Mouse (Mus musculus) limb, embryonic 15.5 days (tissue): ENCODE data around the gene Lama1. TPM values are rescaled to one million over a fixed set of nuclear protein-coding genes. Genes with fewer than 3 reads are reported as not detected.

Source experiments
- ATAC-seq: fragments of 200-750 bp; cut with Nextera tagmentation; 2 replicates; pipeline ENCODE4 v1.8.0; 2017; ENCODE audit warnings: low read depth, moderate TSS enrichment; ENCODE audit not compliant: insufficient number of reproducible peaks, low FRiP score, low TSS enrichment
- H3K27ac ChIP-seq: fragments of 300-500 bp; sonication (generic); 2 replicates; pipeline ENCODE4 v1.5.1; 2015; ENCODE audit warnings: moderate library complexity, mild to moderate bottlenecking, inconsistent platforms
- H3K27me3 ChIP-seq: fragments of 300-500 bp; sonication (generic); 2 replicates; pipeline ENCODE4 v1.6.1; 2015; ENCODE audit warnings: inconsistent platforms
- H3K36me3 ChIP-seq: fragments of 300-500 bp; sonication (generic); 2 replicates; pipeline ENCODE4 v1.6.1; 2015; ENCODE audit warnings: inconsistent platforms
- H3K4me1 ChIP-seq: fragments of 300-500 bp; sonication (generic); 2 replicates; pipeline ENCODE4 v1.6.1; 2015; ENCODE audit warnings: inconsistent platforms
- H3K4me2 ChIP-seq: fragments of 300-500 bp; sonication (generic); 2 replicates; pipeline ENCODE4 v1.6.1; 2015; ENCODE audit warnings: mild to moderate bottlenecking, inconsistent platforms
- H3K4me3 ChIP-seq: fragments of 300-500 bp; sonication (generic); 2 replicates; pipeline ENCODE4 v1.5.1; 2015; ENCODE audit warnings: mild to moderate bottlenecking, inconsistent platforms
- H3K9ac ChIP-seq: fragments of 300-500 bp; sonication (generic); 2 replicates; pipeline ENCODE4 v1.6.1; 2015; ENCODE audit warnings: inconsistent platforms
- H3K9me3 ChIP-seq: fragments of 300-500 bp; sonication (generic); 2 replicates; pipeline ENCODE4 v1.6.1; 2016; ENCODE audit warnings: inconsistent platforms
- WGBS: fragments of 180-500 bp; shearing (Covaris S2); methylation state at CpG from one replicate; pipeline ENCODE4 v1.1.7; 2015; 5-methylcytosine and 5-hydroxymethylcytosine counted together
- polyA plus RNA-seq: library from polyadenylated mRNA; unstranded; fragments of >200 nt; fragmentation: Nextera tagmentation; extraction: Ambion mirVana; gene quantifications from 2 replicates; pipeline ENCODE4 v1.2.1, GENCODE M21; 2015

The Lama1 gene
- 1.6 and 3.3 TPM in 2 replicates for polyA plus RNA-seq

DNA sequence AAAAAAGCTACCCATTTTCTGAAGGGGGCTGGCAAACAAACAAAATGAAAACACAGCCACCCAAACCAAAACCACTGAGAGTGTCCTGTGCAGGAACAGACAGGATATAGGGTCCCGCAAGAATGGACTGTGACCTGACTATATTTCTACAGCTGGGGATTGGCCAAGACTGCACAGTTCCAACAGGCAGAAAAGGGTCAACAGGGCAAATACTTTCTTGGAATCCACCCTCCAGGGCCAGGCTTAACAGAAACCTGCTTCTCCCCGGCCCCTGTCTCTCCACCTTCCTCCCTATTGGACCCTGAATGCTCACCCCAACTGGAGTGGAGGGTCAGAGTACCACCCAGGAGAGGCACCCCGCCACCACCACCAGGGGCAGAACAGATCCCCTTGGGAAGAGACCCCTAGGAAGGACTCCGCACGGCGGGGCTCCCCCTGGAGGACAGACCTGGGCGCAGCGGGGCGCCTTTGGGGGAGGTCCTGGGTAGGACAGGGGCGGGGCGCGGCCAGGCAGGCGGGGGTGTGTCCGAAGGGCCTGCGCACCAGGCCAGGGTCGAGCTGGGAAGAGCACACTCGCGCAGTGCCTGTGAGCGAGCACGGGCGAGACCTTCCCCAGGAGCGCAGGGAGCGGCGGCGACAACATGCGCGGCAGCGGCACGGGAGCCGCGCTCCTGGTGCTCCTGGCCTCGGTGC lies at the start of gene Lama1:
Gene Lama1, plus strand, starts transcription at position 566 of the 693 bp plus-strand sequence.
- Histone ChIP-seq H3K4me2 (peak within 1 kb of the TSS; percentile 100), H3K9ac (peak within 1 kb of the TSS; percentile 50; the same call in 1 of the 2 replicates), H3K27ac (no peak within 1 kb of the TSS), H3K27me3 (peaks cover 28% of the 10 kb centered on the region), H3K9me3 (no peaks in the 10 kb centered on the region), H3K36me3 (no peaks in the 10 kb centered on the region), H3K4me3 (peak within 1 kb of the TSS; percentile 65), H3K4me1 (peaks cover 19% of the 10 kb centered on the region)
- WGBS = 4% methylated on average over 26 of the region's 32 CpGs
- peak; percentile 77 for ATAC-seq

DNA sequence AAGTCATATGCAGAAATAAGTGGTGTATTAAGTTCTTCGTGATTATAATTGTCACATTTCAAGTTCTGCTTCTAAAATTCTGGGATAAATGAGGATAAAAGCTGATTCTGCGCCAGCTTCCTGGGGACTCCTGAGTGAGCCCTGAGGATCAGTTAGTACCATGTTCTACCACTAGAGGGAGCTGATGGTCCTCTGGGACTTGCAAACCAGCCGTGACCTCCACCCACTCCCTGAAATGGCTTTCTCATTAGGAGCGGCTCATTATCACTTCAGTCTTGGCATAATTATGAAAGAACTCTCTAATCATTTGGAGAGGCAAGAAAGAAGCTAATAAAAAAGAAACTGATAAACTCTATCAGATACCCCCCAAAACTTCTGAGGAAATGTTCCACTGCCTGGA lies 45.6 kb upstream of the Lama1 start:
- no peak for ATAC-seq
- no peak overlapping the region for H3K27ac ChIP-seq

DNA sequence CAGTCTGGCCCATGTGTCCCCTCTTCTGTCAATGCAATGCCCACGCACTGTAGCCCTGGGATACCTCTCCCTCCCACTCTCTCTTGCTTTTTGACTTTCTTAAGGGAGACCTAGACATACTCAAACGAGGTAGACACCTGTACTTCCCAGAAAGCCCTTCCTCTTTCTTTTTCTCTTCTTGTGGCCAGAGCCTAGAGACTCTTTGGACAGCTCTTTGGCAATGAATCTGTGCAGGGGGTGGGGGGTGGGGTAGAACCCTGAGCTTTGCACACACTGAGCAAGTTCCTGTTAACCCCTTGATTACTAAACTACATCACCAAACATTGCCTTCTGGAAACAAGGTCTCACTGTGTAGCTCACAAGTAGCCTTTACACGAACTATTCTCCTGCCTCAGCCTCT lies 32.8 kb upstream of the Lama1 start:
- Histone ChIP-seq H3K4me2 (no peak overlapping the region), H3K27ac (no peak overlapping the region), H3K27me3 (no peaks in the 10 kb centered on the region), H3K4me3 (no peak overlapping the region), H3K9ac (no peak overlapping the region), H3K36me3 (no peaks in the 10 kb centered on the region), H3K4me1 (no peaks in the 10 kb centered on the region), H3K9me3 (no peaks in the 10 kb centered on the region)
- 72% methylated on average over 3 of the region's 3 CpGs for WGBS
- ATAC-seq = no peak

More for the DNA sequence above, 45.6 kb upstream of the Lama1 start:
- no peaks in the 10 kb centered on the region for H3K9me3 ChIP-seq
- 0 out of 2 replicates have a peak, but pooled peaks cover 2% of the 10 kb centered on the region for H3K4me1 ChIP-seq
- H3K9ac ChIP-seq = no peak overlapping the region
- no peak overlapping the region for H3K4me2 ChIP-seq
- no peaks in the 10 kb centered on the region for H3K27me3 ChIP-seq
- H3K36me3 ChIP-seq = no peaks in the 10 kb centered on the region
- WGBS = 17% methylated on average over 4 of the region's 4 CpGs
- H3K4me3 ChIP-seq = no peak overlapping the region

DNA sequence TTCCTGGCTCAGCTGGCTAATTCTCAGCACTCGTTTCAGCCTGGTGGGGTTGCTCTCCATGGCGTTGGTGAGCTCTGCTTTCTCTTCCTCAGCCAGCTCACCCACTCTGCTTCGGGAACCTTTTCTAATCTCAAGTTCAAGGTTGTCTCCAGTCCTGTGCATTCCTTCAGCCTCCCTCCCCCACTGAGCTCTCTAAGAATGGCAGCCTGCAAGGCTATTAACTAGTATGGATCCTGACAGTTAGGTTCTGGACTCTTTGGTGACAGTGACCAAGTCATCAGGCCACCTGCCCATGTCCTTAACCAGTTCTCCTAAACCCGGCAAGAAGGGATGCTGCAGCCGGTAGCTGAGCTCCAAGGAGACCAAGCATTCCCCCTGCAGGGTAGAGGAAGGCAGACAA lies 30.1 kb upstream of the Lama1 start:
- Histone ChIP-seq H3K27ac (no peak overlapping the region), H3K9me3 (no peaks in the 10 kb centered on the region), H3K4me1 (no peaks in the 10 kb centered on the region), H3K9ac (no peak overlapping the region), H3K27me3 (no peaks in the 10 kb centered on the region), H3K36me3 (no peaks in the 10 kb centered on the region), H3K4me3 (no peak overlapping the region), H3K4me2 (no peak overlapping the region)
- ATAC-seq = no peak
- WGBS = 60% methylated on average over 5 of the region's 5 CpGs

- no peak overlapping the region for H3K27ac ChIP-seq
- WGBS = 14% methylated on average over 3 of the region's 3 CpGs
- H3K36me3 ChIP-seq = no peaks in the 10 kb centered on the region
- H3K9ac ChIP-seq = no peak overlapping the region
- ATAC-seq = no peak
- H3K4me1 ChIP-seq = no peaks in the 10 kb centered on the region
- H3K9me3 ChIP-seq = no peaks in the 10 kb centered on the region
- no peaks in the 10 kb centered on the region for H3K27me3 ChIP-seq
- no peak overlapping the region for H3K4me2 ChIP-seq
- H3K4me3 ChIP-seq = no peak overlapping the region
Observed at GRCm38 (mm10) chr17:67667981-67668380, 29.1 kb upstream of the Lama1 start.

GRCm38 (mm10) chr17:67678576-67678975 lies 18.5 kb upstream of the Lama1 start:
- Histone ChIP-seq H3K4me3 (no peak overlapping the region), H3K9me3 (no peaks in the 10 kb centered on the region), H3K27me3 (no peaks in the 10 kb centered on the region), H3K27ac (no peak overlapping the region), H3K4me1 (no peaks in the 10 kb centered on the region), H3K36me3 (no peaks in the 10 kb centered on the region), H3K9ac (no peak overlapping the region), H3K4me2 (no peak overlapping the region)
- ATAC-seq = no peak
- WGBS = 76% methylated on average over 1 of the region's 1 CpGs

- H3K36me3 ChIP-seq = no peaks in the 10 kb centered on the region
- no peak overlapping the region for H3K9ac ChIP-seq
- H3K9me3 ChIP-seq = no peaks in the 10 kb centered on the region
- H3K27ac ChIP-seq = no peak overlapping the region
- WGBS = 65% methylated on average over 6 of the region's 6 CpGs
- H3K4me2 ChIP-seq = no peak overlapping the region
- no peak for ATAC-seq
- no peaks in the 10 kb centered on the region for H3K27me3 ChIP-seq
- H3K4me1 ChIP-seq = no peaks in the 10 kb centered on the region
- no peak overlapping the region for H3K4me3 ChIP-seq
Observed at GRCm38 (mm10) chr17:67681084-67681483, 16.0 kb upstream of the Lama1 start.

DNA sequence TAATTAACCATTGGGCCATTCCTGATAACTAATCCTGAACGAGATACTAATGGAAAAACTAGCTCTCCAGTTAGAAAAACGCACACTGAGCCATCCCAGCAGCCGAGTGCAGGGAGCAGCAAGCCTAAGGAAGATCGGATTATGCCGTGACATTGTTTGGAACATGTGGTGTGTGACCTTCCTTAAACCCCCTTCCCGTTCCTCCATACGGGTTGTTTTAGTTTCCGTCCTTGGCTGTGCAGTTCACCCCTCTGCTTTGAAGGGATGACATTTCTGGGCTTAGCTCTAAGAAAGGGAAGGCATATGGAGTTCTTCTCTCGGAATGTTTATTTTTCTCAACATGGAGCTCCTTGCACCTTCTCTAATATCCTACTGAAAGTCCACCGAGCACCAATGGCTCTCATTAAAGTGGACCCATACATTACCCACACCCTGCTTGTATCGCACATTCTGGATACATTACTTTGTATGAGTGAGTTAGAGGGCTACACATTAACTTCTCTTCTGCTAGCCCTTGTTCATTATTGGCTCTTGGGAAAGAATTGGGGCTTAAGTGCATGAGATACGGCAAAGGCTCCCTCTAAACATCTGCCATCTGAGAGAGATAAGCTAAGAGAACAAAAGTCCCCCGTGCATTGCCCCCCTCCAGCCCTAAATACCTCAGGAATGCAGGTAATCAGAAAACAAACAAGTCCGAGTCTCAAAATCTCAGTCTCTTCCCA lies 11.9 kb upstream of the Lama1 start:
- 57% methylated on average over 14 of the region's 14 CpGs for WGBS
- no peak for ATAC-seq
- no peaks in the 10 kb centered on the region for H3K27me3 ChIP-seq

DNA sequence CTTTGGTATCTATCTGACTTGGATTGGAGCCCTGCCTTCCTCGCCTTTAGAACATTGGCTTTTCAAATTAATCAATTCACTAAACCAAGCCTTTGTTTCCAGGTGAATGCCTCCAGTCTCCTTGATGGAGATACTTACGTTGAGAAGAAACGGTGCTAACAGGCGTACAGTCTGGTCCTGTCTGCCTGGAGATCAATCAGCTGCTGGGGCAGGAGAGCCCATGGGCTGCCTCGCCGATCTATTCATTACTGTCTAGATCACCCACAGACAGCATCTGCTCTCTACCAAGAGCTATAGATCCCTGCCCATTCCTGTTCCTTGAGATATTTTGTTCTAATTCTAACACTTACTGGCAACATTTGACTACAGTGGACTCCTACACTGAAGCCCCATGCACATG lies 9.6 kb upstream of the Lama1 start:
- Histone ChIP-seq H3K4me2 (no peak overlapping the region), H3K27ac (no peak overlapping the region), H3K9me3 (no peaks in the 10 kb centered on the region), H3K4me3 (no peak overlapping the region), H3K36me3 (no peaks in the 10 kb centered on the region), H3K9ac (no peak overlapping the region), H3K4me1 (no peaks in the 10 kb centered on the region), H3K27me3 (no peaks in the 10 kb centered on the region)
- 87% methylated on average over 6 of the region's 6 CpGs for WGBS
- ATAC-seq = no peak

More for the DNA sequence above, 11.9 kb upstream of the Lama1 start:
- Histone ChIP-seq H3K4me2 (no peak overlapping the region), H3K9ac (no peak overlapping the region), H3K4me3 (no peak overlapping the region), H3K4me1 (no peaks in the 10 kb centered on the region), H3K27ac (no peak overlapping the region), H3K9me3 (no peaks in the 10 kb centered on the region), H3K36me3 (no peaks in the 10 kb centered on the region)

DNA sequence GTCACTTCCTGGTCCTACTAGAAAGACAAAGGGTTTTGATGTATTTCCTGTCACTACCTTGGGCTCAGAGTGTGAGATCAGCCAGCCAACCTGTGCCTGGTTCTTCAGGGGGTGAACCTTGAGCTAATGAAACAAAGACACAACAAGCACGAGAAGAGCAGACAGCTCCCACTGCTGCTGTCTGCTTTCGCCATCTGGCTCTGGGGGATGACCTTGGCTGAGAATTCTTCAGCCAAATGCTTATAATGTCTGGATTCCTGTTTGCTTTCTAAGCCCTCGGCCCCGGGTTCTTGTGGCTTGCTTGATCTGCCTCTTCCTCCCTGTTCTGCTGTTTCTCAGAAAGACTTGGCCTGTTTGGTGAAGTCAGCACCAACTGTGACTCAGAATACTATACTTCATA lies 6.4 kb upstream of the Lama1 start:
- no peak overlapping the region for H3K4me2 ChIP-seq
- no peaks in the 10 kb centered on the region for H3K27me3 ChIP-seq
- ATAC-seq = no peak
- H3K4me3 ChIP-seq = no peak overlapping the region
- no peaks in the 10 kb centered on the region for H3K36me3 ChIP-seq
- no peaks in the 10 kb centered on the region for H3K4me1 ChIP-seq
- H3K9me3 ChIP-seq = no peaks in the 10 kb centered on the region
- WGBS = 67% methylated on average over 4 of the region's 4 CpGs
- no peak overlapping the region for H3K27ac ChIP-seq
- no peak overlapping the region for H3K9ac ChIP-seq

DNA sequence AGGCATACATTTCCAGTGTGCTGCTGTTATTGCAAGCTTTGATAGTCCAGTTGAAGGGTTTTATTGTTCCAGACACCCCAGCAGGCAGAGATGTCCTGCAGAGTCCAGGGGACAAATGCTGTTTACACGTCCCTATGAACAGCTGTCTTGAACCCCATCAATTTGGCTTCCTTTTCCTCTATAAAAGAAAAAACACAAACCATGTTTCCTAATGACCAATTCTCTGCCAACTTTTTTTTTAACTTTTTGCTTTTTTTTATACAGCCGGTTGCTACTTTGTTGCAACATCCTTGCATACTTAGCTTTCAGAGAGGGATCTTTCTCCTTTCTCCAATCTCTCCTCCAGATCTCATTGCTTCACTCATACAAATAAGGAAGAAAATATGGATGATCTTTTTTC lies 4.4 kb upstream of the Lama1 start:
- WGBS = 32% methylated on average over 2 of the region's 2 CpGs
- no peak for ATAC-seq
- Histone ChIP-seq H3K4me1 (peaks cover 10% of the 10 kb centered on the region), H3K4me3 (no peak overlapping the region), H3K36me3 (no peaks in the 10 kb centered on the region), H3K9me3 (no peaks in the 10 kb centered on the region), H3K9ac (no peak overlapping the region), H3K4me2 (no peak overlapping the region), H3K27ac (no peak overlapping the region), H3K27me3 (peaks cover 5% of the 10 kb centered on the region)

DNA sequence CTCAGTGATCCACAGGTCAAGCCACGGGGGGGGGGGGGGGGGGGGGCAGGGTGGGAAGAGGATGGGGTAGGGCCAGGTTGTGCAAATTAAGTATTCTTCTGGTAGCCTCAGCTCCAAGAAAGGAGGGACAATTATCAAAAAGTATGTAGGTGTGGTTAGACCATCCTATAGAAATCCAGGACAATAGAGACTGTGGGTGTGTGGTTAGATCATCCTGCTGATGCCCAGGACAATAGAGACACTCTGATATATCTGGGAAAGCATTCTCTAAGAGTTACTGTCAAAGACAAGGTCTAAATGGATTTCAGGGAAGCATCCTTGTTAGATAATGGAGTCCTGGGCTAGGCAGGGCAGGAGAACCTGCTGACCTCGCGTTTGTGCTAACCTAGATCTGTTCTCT lies 3.2 kb upstream of the Lama1 start:
- no peak overlapping the region for H3K9ac ChIP-seq
- H3K27me3 ChIP-seq = peaks cover 16% of the 10 kb centered on the region
- no peak overlapping the region for H3K27ac ChIP-seq
- no peak overlapping the region for H3K4me3 ChIP-seq
- ATAC-seq = no peak
- 68% methylated on average over 3 of the region's 3 CpGs for WGBS
- peaks cover 19% of the 10 kb centered on the region for H3K4me1 ChIP-seq
- no peak overlapping the region for H3K4me2 ChIP-seq
- no peaks in the 10 kb centered on the region for H3K36me3 ChIP-seq
- no peaks in the 10 kb centered on the region for H3K9me3 ChIP-seq
